Mouse (Mus musculus) heart, postnatal 0 days (tissue): ENCODE results near the gene Bcas1.

Experiments used
- CTCF ChIP-seq: IDR thresholded peaks from 2 replicates; pipeline ENCODE4 v1.5.1; 2016; ENCODE audit warnings: antibody characterized with exemption, control low read depth, low read depth
- EP300 ChIP-seq: IDR thresholded peaks from 2 replicates; pipeline ENCODE4 v1.6.1; 2016; ENCODE audit warnings: antibody characterized with exemption, low read depth

- TF ChIP-seq CTCF (no peak), EP300 (no peak)
Observed at GRCm38 (mm10) chr2:170308966-170309365, 118.7 kb downstream of the Bcas1 start.
